Mouse (Mus musculus) embryonic facial prominence, embryonic 10.5 days (tissue): Measurements from ENCODE around the gene Olfr644. TPM values are rescaled to one million over a fixed set of nuclear protein-coding genes. Genes with fewer than 3 reads are reported as not detected.

Experiments used
- DNase-seq: peaks from one replicate; pipeline ENCODE4 v3.0.0-alpha.2; 2017; ENCODE audit warnings: low spot score
- H3K27ac ChIP-seq: fragments of 300-500 bp; sonication (generic); replicated peaks from 2 replicates; pipeline ENCODE4 v1.5.1; 2016; ENCODE audit warnings: mild to moderate bottlenecking
- H3K27me3 ChIP-seq: fragments of 300-500 bp; sonication (generic); replicated peaks from 2 replicates; pipeline ENCODE4 v1.6.1; 2016; ENCODE audit warnings: low read depth, mild to moderate bottlenecking; ENCODE audit not compliant: poor library complexity, severe bottlenecking
- H3K36me3 ChIP-seq: fragments of 300-500 bp; sonication (generic); replicated peaks from 2 replicates; pipeline ENCODE4 v1.6.1; 2016; ENCODE audit warnings: mild to moderate bottlenecking, moderate library complexity
- H3K4me1 ChIP-seq: fragments of 300-500 bp; sonication (generic); 2 replicates; pipeline ENCODE4 v1.6.1; 2016
- H3K4me3 ChIP-seq: fragments of 300-500 bp; sonication (generic); 2 replicates; pipeline ENCODE4 v1.5.1; 2016; ENCODE audit warnings: mild to moderate bottlenecking, moderate library complexity
- H3K9me3 ChIP-seq: fragments of 300-500 bp; sonication (generic); 2 replicates; pipeline ENCODE4 v1.6.1; 2016; ENCODE audit warnings: mild to moderate bottlenecking
- WGBS: fragments of 180-500 bp; shearing (Covaris S2); methylation state at CpG from one replicate; pipeline ENCODE4 v1.1.7; 2016; 5-methylcytosine and 5-hydroxymethylcytosine counted together
- polyA plus RNA-seq: library from polyadenylated mRNA; unstranded; fragments of >200 nt; fragmentation: Nextera tagmentation; extraction: Ambion mirVana; gene quantifications from 2 replicates; pipeline ENCODE4 v1.2.1, GENCODE M21; 2016

The Olfr644 gene
- not detected in 2 replicates for polyA plus RNA-seq

GRCm38 (mm10) chr7:104071769-104072168, at the start of gene Olfr644:
Olfr644 (minus strand) TSS chr7:104071869.
- no peaks in the 10 kb centered on the region for H3K9me3 ChIP-seq
- DNase-seq: no peak
- no peak within 1 kb of the TSS for H3K4me3 ChIP-seq
- no peak within 1 kb of the TSS for H3K27ac ChIP-seq
- no peaks in the 10 kb centered on the region for H3K4me1 ChIP-seq
- no peaks in the 10 kb centered on the region for H3K36me3 ChIP-seq
- WGBS: 72% methylated on average over 2 of the region's 2 CpGs
- no peaks in the 10 kb centered on the region for H3K27me3 ChIP-seq

DNA sequence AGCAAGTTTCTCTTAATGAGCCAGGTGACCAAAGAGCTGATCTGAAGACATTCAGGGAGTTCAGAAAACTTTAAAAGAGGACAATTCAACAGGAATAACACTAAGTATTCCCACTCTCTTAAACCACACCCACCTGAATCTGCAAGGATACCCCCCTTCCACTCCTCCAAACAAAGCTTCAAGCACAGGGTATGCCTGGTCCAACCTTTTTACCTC, 33.0 kb upstream of the Olfr644 start, which contains the start of gene Olfr646:
Gene Olfr646 (plus strand): TSS at position 117 of the 216 bp plus-strand sequence.
- no peak within 1 kb of the TSS for H3K4me3 ChIP-seq
- H3K9me3 ChIP-seq: no peaks in the 10 kb centered on the region
- no peaks in the 10 kb centered on the region for H3K27me3 ChIP-seq
- no peaks in the 10 kb centered on the region for H3K36me3 ChIP-seq
- DNase-seq: no peak
- H3K4me1 ChIP-seq: no peaks in the 10 kb centered on the region
- no peak within 1 kb of the TSS for H3K27ac ChIP-seq

- no peaks in the 10 kb centered on the region for H3K9me3 ChIP-seq
- no peak overlapping the region for H3K4me3 ChIP-seq
- H3K36me3 ChIP-seq: no peaks in the 10 kb centered on the region
- H3K27me3 ChIP-seq: no peaks in the 10 kb centered on the region
- H3K4me1 ChIP-seq: no peaks in the 10 kb centered on the region
- DNase-seq: no peak
- 81% methylated on average over 4 of the region's 4 CpGs for WGBS
- no peak overlapping the region for H3K27ac ChIP-seq
Observed at GRCm38 (mm10) chr7:104103913-104104756, 32.5 kb upstream of the Olfr644 start.

DNA sequence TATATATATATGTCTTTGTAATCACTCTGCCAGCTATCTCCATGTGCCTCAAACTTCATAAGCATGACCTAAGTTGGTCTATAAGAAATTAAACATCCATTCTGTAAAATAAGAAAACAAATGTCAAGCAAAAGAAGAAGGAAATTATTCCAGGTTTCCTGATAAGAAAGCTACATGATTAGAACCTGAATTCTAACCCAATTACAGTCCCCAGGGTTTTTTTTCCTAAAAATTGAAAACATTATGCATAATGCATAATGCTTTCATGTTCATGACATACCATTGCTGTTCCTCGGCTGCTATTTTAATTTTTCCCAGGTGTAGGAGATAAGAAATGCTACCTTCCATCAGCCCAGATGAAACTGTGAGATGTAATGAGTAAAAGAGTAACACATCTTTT, 13.7 kb upstream of the Olfr644 start, which contains the start of gene Olfr645:
Gene Olfr645 (minus strand): TSS at position 101 of the 400 bp plus-strand sequence.
- WGBS: 74% methylated on average over 1 of the region's 1 CpGs
- no peaks in the 10 kb centered on the region for H3K36me3 ChIP-seq
- H3K27me3 ChIP-seq: no peaks in the 10 kb centered on the region
- no peak for DNase-seq
- no peaks in the 10 kb centered on the region for H3K9me3 ChIP-seq
- H3K4me3 ChIP-seq: no peak within 1 kb of the TSS
- H3K27ac ChIP-seq: no peak within 1 kb of the TSS
- H3K4me1 ChIP-seq: no peaks in the 10 kb centered on the region

DNA sequence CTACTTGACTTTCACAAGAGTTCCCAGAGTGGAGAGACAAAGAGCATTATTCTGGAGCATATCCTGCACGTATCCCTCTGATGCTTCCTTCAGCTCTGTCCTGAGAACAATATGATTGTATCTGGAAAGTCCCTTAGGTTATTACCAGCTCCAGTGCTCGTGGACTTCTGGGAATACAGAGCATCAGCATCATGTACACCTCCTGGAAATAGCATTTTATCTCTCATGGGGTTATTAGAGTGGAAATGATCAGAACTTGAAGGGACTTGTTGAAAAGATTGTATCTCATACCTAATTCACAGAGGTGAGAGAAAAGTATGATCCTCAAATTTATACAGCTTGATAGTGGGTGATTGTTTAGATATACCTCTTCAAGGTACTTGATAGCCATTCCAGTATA, 10.3 kb downstream of the Olfr644 start, which contains the start of gene 4930516K23Rik:
Gene 4930516K23Rik (minus strand): TSS at position 101 of the 400 bp plus-strand sequence.
- Histone ChIP-seq H3K27ac (no peak within 1 kb of the TSS), H3K4me3 (no peak within 1 kb of the TSS), H3K4me1 (no peaks in the 10 kb centered on the region), H3K27me3 (no peaks in the 10 kb centered on the region), H3K9me3 (no peaks in the 10 kb centered on the region), H3K36me3 (no peaks in the 10 kb centered on the region)
- no peak for DNase-seq
- WGBS: 62% methylated on average over 2 of the region's 2 CpGs

- H3K4me1 ChIP-seq: no peaks in the 10 kb centered on the region
- H3K27me3 ChIP-seq: no peaks in the 10 kb centered on the region
- H3K4me3 ChIP-seq: no peak overlapping the region
- no peaks in the 10 kb centered on the region for H3K36me3 ChIP-seq
- 96% methylated on average over 1 of the region's 1 CpGs for WGBS
- no peaks in the 10 kb centered on the region for H3K9me3 ChIP-seq
- H3K27ac ChIP-seq: no peak overlapping the region
- no peak for DNase-seq
Observed at GRCm38 (mm10) chr7:104059215-104059614, 12.5 kb downstream of the Olfr644 start.

DNA sequence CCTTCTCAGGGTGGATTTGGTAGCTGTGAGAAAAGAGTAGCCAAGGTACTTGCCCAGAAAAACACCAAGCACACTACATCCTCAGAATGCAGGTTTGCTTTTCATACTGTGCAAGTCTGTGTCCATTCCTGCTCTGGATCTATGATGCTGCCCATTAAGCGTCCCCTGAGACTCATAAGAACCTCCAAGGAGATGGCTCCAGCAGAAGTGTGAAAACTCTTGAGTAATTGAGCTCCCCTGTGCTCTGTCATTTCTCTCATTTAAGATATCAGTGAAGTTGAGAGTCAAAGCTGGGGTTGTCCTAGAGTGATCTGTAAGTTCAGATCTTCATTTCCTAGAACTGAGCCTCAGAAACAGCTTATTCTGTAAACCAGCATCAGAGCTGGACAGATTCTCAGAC, 19.1 kb downstream of the Olfr644 start, which contains the start of gene Olfr642:
Gene Olfr642 (minus strand): TSS at position 101 of the 400 bp plus-strand sequence.
- no peaks in the 10 kb centered on the region for H3K9me3 ChIP-seq
- H3K27me3 ChIP-seq: no peaks in the 10 kb centered on the region
- no peak within 1 kb of the TSS for H3K27ac ChIP-seq
- no peak within 1 kb of the TSS for H3K4me3 ChIP-seq
- no peak for DNase-seq
- WGBS: 86% methylated on average over 1 of the region's 1 CpGs
- H3K4me1 ChIP-seq: no peaks in the 10 kb centered on the region
- no peaks in the 10 kb centered on the region for H3K36me3 ChIP-seq

DNA sequence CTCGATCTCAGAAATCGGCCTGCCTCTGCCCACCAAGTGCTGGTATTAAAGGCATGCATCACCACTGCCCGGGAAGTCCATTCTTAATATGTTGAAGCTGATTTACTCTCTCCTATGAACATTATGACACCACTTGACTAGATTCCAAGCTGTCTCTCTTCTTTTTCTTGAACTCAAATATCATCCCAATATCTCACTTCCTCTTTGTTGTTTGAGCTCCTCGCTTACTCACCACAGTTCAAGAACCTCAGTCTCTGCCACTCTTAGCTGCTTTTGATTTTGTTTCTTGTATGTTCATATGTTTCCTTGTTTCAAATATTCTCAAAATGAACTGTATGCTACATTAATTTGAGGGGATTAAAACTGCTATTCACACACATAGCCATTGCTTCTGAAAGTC, 20.9 kb downstream of the Olfr644 start:
- Histone ChIP-seq H3K4me1 (no peaks in the 10 kb centered on the region), H3K9me3 (no peaks in the 10 kb centered on the region), H3K36me3 (no peaks in the 10 kb centered on the region), H3K27me3 (no peaks in the 10 kb centered on the region), H3K4me3 (no peak overlapping the region), H3K27ac (no peak overlapping the region)
- 88% methylated on average over 4 of the region's 4 CpGs for WGBS
- no peak for DNase-seq

GRCm38 (mm10) chr7:104035145-104035544, 36.5 kb downstream of the Olfr644 start, which contains the start of gene Olfr641:
Olfr641 (plus strand) TSS chr7:104035445.
- no peak for DNase-seq
- Histone ChIP-seq H3K27me3 (no peaks in the 10 kb centered on the region), H3K4me3 (no peak within 1 kb of the TSS), H3K9me3 (no peaks in the 10 kb centered on the region), H3K27ac (no peak within 1 kb of the TSS), H3K36me3 (no peaks in the 10 kb centered on the region), H3K4me1 (no peaks in the 10 kb centered on the region)
- WGBS: 75% methylated on average over 1 of the region's 1 CpGs

DNA sequence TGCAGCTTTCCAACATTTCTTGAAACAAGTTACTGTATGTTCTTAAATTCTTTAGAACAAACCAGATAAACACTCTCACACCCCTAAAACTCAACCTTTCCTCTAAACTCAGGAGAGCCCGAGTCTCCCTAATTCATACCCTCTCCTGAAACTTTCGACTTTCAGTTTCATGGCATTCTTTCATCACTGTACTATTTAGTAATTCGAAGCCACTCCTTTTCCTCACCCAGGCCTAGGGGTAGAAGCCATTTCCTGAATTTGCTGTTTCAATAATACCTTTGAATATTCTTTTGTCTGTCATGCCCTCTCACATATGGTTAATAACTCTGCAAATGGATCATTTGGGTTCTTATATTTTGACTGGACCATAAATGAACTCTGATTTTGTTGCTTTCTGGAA, 44.7 kb downstream of the Olfr644 start:
- H3K27ac ChIP-seq: no peak overlapping the region
- H3K4me1 ChIP-seq: no peaks in the 10 kb centered on the region
- no peak overlapping the region for H3K4me3 ChIP-seq
- H3K36me3 ChIP-seq: no peaks in the 10 kb centered on the region
- no peaks in the 10 kb centered on the region for H3K9me3 ChIP-seq
- no peaks in the 10 kb centered on the region for H3K27me3 ChIP-seq
- 79% methylated on average over 3 of the region's 3 CpGs for WGBS
- no peak for DNase-seq

- Histone ChIP-seq H3K9me3 (no peaks in the 10 kb centered on the region), H3K27me3 (no peaks in the 10 kb centered on the region), H3K36me3 (no peaks in the 10 kb centered on the region), H3K4me1 (no peaks in the 10 kb centered on the region), H3K27ac (no peak within 1 kb of the TSS), H3K4me3 (no peak within 1 kb of the TSS)
- DNase-seq: no peak
- WGBS: 87% methylated on average over 6 of the region's 6 CpGs
Observed at GRCm38 (mm10) chr7:104025473-104025872, 46.2 kb downstream of the Olfr644 start, which contains the start of gene Olfr640. Olfr640 (minus strand) TSS chr7:104025573.

DNA sequence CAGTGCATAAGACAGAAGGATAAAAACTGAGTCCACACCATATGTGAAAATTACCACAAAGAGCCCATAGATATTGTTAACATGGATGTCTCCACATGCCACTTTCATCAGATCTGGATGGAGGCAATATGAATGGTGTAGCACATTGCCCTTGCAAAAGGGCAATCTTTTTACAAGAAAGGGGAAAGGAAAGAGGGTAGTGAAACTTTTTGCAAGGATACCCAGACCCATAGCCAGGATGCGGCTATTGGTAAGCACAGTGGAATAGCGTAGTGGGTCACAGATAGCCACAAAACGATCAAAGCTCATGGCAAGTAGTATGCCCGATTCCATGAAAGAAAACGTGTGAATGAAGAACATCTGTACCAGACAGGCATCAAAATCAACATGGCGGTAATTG, 50.0 kb downstream of the Olfr644 start:
- WGBS: 88% methylated on average over 6 of the region's 6 CpGs
- Histone ChIP-seq H3K4me3 (no peak overlapping the region), H3K27ac (no peak overlapping the region), H3K9me3 (no peaks in the 10 kb centered on the region), H3K36me3 (no peaks in the 10 kb centered on the region), H3K27me3 (no peaks in the 10 kb centered on the region), H3K4me1 (no peaks in the 10 kb centered on the region)
- DNase-seq: no peak

GRCm38 (mm10) chr7:104018953-104019352, 52.7 kb downstream of the Olfr644 start:
- 89% methylated on average over 1 of the region's 1 CpGs for WGBS

More at GRCm38 (mm10) chr7:104018953-104019352, 52.7 kb downstream of the Olfr644 start:
- Histone ChIP-seq H3K4me3 (no peak overlapping the region), H3K4me1 (no peaks in the 10 kb centered on the region), H3K9me3 (no peaks in the 10 kb centered on the region), H3K36me3 (no peaks in the 10 kb centered on the region), H3K27ac (no peak overlapping the region), H3K27me3 (no peaks in the 10 kb centered on the region)
- no peak for DNase-seq
